Mouse (Mus musculus): ENCODE measurements around the gene Cyp2j12. TPM values are rescaled to one million over a fixed set of nuclear protein-coding genes. Genes with fewer than 3 reads are reported as not detected.
"Not testable (repeated sequence)": the region's sequence is repeated elsewhere in the genome, so short reads cannot be mapped to it uniquely, and the experiment has no call there.

The Cyp2j12 gene
- not detected in 2 replicates for polyA plus RNA-seq (2015; fragmentation: Nextera tagmentation; extraction: Ambion mirVana)

- Histone ChIP-seq H3K36me3 (no peaks in the 10 kb centered on the region), H3K4me3 (replicated peaks) (no peak within 1 kb of the TSS), H3K9ac (no peak within 1 kb of the TSS), H3K9me3 (no peaks in the 10 kb centered on the region), H3K4me1 (no peaks in the 10 kb centered on the region), H3K4me2 (no peak within 1 kb of the TSS), H3K27me3 (replicated peaks) (no peaks in the 10 kb centered on the region), H3K27ac (no peak within 1 kb of the TSS)
- 75% methylated on average over 7 of the region's 7 CpGs for WGBS
- no peak for ATAC-seq (ENCODE audit: insufficient read depth, low FRiP score, low read depth)
Observed at GRCm38 (mm10) chr4:96140732-96141467, at the start of gene Cyp2j12. Gene Cyp2j12, minus strand, starts transcription at chr4:96141152.

DNA sequence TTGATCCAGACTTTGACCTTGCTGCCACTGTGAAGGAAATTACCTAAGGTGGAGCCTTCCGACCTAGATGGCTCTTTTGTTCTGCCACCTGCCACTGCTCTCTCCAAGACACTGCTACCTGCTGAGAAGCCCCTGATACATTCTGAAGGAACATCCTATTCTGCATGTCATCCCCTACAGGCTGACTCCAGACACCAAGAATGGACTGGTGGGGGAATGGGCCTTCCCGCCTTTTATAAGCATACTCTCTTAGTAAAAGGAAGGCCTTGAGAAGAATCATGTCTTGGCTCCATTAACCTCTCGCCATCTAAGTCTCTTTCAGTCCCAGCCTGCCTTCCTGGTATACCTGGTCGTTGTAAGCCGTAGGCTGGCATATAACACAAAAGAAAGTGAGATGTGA, 48.4 kb upstream of the Cyp2j12 start:
- not testable (repeated sequence) for H3K36me3 ChIP-seq; H3K9ac ChIP-seq; H3K27me3 ChIP-seq (replicated peaks); H3K9me3 ChIP-seq; ATAC-seq (ENCODE audit: insufficient read depth, low FRiP score, low read depth); H3K4me3 ChIP-seq (replicated peaks); H3K4me1 ChIP-seq; H3K27ac ChIP-seq; H3K4me2 ChIP-seq
- 94% methylated on average over 5 of the region's 5 CpGs for WGBS

GRCm38 (mm10) chr4:96188671-96189070, 47.7 kb upstream of the Cyp2j12 start:
- H3K27ac ChIP-seq; H3K9me3 ChIP-seq; H3K4me2 ChIP-seq; H3K4me1 ChIP-seq; H3K9ac ChIP-seq; H3K4me3 ChIP-seq (replicated peaks); H3K36me3 ChIP-seq; H3K27me3 ChIP-seq (replicated peaks); ATAC-seq (ENCODE audit: insufficient read depth, low FRiP score, low read depth): not testable (repeated sequence)
- 79% methylated on average over 2 of the region's 2 CpGs for WGBS

DNA sequence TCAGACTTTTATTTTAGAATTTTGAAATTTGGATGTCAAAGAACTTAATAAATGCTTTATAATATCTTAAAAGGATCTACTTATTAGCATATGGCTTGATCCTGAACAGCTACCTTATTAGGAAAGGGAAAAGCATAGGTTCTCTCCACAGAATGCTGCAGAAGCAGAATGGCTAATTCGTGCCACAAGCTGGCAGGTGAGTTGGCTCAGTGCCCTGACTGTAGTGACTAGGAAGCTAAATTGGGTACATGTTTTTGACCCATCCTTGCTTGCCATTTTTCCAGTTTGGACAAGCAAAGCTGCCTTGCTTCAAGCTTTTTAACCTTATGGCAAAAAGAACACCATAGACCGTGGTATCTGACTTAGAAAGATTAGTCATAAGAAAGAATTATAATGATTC, 47.2 kb upstream of the Cyp2j12 start:
- not testable (repeated sequence) for H3K4me1 ChIP-seq; ATAC-seq (ENCODE audit: insufficient read depth, low FRiP score, low read depth); H3K27ac ChIP-seq; H3K9me3 ChIP-seq; H3K9ac ChIP-seq; H3K27me3 ChIP-seq (replicated peaks); H3K4me3 ChIP-seq (replicated peaks); H3K36me3 ChIP-seq; H3K4me2 ChIP-seq
- WGBS, result 82% methylated on average over 2 of the region's 2 CpGs

DNA sequence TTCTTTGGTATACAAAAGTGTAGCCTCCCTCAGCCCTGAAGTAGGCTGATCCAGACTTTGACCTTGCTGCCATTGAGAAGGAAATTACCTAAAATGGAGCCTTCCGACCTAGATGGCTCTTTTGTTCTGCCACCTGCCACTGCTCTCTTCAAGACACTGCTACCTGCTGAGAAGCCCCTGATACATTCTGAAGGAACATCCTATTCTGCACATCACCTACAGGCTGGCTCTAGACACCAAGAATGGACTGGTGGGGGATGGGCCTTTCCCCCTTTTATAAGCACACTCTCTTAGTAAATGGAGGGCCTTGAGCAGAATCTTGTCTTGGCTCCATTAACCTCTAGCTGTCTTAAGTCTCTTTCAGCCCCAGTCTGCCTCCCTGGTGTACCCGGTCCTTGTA, 43.8 kb upstream of the Cyp2j12 start:
- not testable (repeated sequence) for H3K27ac ChIP-seq; H3K36me3 ChIP-seq; H3K4me1 ChIP-seq; ATAC-seq (ENCODE audit: insufficient read depth, low FRiP score, low read depth); H3K27me3 ChIP-seq (replicated peaks); H3K4me2 ChIP-seq; H3K9me3 ChIP-seq; H3K9ac ChIP-seq; H3K4me3 ChIP-seq (replicated peaks)
- WGBS, result 90% methylated on average over 2 of the region's 2 CpGs

GRCm38 (mm10) chr4:96162839-96163238, 21.9 kb upstream of the Cyp2j12 start:
- Histone ChIP-seq H3K9ac (no peak overlapping the region), H3K27ac (no peak overlapping the region), H3K9me3 (no peaks in the 10 kb centered on the region), H3K27me3 (replicated peaks) (no peaks in the 10 kb centered on the region), H3K4me1 (no peaks in the 10 kb centered on the region), H3K36me3 (no peaks in the 10 kb centered on the region), H3K4me2 (no peak overlapping the region), H3K4me3 (replicated peaks) (no peak overlapping the region)
- no peak for ATAC-seq (ENCODE audit: insufficient read depth, low FRiP score, low read depth)
- 94% methylated on average over 1 of the region's 1 CpGs for WGBS

GRCm38 (mm10) chr4:96161575-96161974, 20.6 kb upstream of the Cyp2j12 start:
- WGBS, result 59% methylated on average over 1 of the region's 1 CpGs
- Histone ChIP-seq H3K9ac (no peak overlapping the region), H3K36me3 (no peaks in the 10 kb centered on the region), H3K9me3 (no peaks in the 10 kb centered on the region), H3K4me3 (replicated peaks) (no peak overlapping the region), H3K27ac (no peak overlapping the region), H3K27me3 (replicated peaks) (no peaks in the 10 kb centered on the region), H3K4me2 (no peak overlapping the region), H3K4me1 (no peaks in the 10 kb centered on the region)
- no peak for ATAC-seq (ENCODE audit: insufficient read depth, low FRiP score, low read depth)

- H3K9ac ChIP-seq, result no peak overlapping the region
- H3K27ac ChIP-seq, result peak overlapping the region; percentile 22; the same call in 1 of the 2 replicates
- ATAC-seq (ENCODE audit: insufficient read depth, low FRiP score, low read depth), result no peak
- H3K27me3 ChIP-seq (replicated peaks), result no peaks in the 10 kb centered on the region
- no peaks in the 10 kb centered on the region for H3K4me1 ChIP-seq
- no peaks in the 10 kb centered on the region for H3K36me3 ChIP-seq
- no peaks in the 10 kb centered on the region for H3K9me3 ChIP-seq
- no peak overlapping the region for H3K4me3 ChIP-seq (replicated peaks)
- WGBS, result 60% methylated on average over 1 of the region's 1 CpGs
- H3K4me2 ChIP-seq, result no peak overlapping the region
Observed at GRCm38 (mm10) chr4:96139226-96139625, 1.7 kb downstream of the Cyp2j12 start.

DNA sequence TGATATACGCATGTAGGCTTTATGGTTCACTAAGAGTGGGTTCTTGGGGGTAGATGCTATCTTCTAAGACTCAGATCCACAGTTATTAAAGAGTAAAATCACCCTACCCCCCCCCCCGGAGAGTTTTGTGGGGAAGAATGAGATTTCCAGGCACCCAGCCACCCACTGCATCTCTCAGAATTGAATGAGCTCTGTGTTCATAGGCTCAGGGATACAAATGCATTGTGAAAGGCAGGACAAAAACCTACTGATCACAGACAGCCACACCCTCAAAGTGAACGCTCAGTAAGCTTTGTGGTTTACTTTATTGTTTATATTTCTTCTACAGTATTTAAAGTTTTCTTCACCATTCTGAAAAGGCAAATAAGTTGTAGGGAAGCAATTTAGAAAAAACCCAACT, 6.7 kb downstream of the Cyp2j12 start:
- WGBS, result 78% methylated on average over 3 of the region's 3 CpGs
- H3K9ac ChIP-seq, result no peak overlapping the region
- H3K4me3 ChIP-seq (replicated peaks), result no peak overlapping the region
- no peaks in the 10 kb centered on the region for H3K9me3 ChIP-seq
- no peaks in the 10 kb centered on the region for H3K36me3 ChIP-seq
- H3K4me2 ChIP-seq, result no peak overlapping the region
- H3K27me3 ChIP-seq (replicated peaks), result no peaks in the 10 kb centered on the region
- no peaks in the 10 kb centered on the region for H3K4me1 ChIP-seq
- no peak for ATAC-seq (ENCODE audit: insufficient read depth, low FRiP score, low read depth)
- no peak overlapping the region for H3K27ac ChIP-seq

GRCm38 (mm10) chr4:96096841-96097240, 44.1 kb downstream of the Cyp2j12 start:
- WGBS, result 40% methylated on average over 2 of the region's 2 CpGs

DNA sequence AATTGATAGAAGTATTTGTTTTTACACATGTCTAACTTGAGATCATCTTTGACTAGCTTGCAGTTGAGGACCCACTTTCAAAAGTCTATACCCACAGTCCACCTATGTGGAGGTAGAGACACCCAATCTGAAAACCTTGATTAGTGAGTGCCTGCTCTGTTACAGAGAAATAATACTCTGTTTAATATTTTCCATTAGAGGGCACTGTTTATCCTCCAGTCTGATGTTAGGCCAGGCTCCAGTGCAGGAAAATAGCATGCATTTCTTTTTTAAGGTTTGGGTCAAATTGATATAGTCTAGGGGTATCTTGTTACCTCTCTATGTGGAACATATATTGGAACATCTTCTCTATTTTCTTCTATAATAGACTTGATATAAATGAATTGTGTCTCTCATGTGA, 49.1 kb downstream of the Cyp2j12 start:
- Histone ChIP-seq H3K9ac (no peak overlapping the region), H3K36me3 (no peaks in the 10 kb centered on the region), H3K27ac (no peak overlapping the region), H3K9me3 (no peaks in the 10 kb centered on the region), H3K4me2 (no peak overlapping the region), H3K27me3 (replicated peaks) (no peaks in the 10 kb centered on the region), H3K4me3 (replicated peaks) (no peak overlapping the region), H3K4me1 (no peaks in the 10 kb centered on the region)
- no peak for ATAC-seq (ENCODE audit: insufficient read depth, low FRiP score, low read depth)

More at GRCm38 (mm10) chr4:96096841-96097240, 44.1 kb downstream of the Cyp2j12 start:
- Histone ChIP-seq H3K36me3 (no peaks in the 10 kb centered on the region), H3K4me2 (no peak overlapping the region), H3K9me3 (no peaks in the 10 kb centered on the region), H3K4me1 (no peaks in the 10 kb centered on the region), H3K4me3 (replicated peaks) (no peak overlapping the region), H3K27ac (no peak overlapping the region), H3K9ac (no peak overlapping the region), H3K27me3 (replicated peaks) (no peaks in the 10 kb centered on the region)
- ATAC-seq (ENCODE audit: insufficient read depth, low FRiP score, low read depth), result no peak

DNA sequence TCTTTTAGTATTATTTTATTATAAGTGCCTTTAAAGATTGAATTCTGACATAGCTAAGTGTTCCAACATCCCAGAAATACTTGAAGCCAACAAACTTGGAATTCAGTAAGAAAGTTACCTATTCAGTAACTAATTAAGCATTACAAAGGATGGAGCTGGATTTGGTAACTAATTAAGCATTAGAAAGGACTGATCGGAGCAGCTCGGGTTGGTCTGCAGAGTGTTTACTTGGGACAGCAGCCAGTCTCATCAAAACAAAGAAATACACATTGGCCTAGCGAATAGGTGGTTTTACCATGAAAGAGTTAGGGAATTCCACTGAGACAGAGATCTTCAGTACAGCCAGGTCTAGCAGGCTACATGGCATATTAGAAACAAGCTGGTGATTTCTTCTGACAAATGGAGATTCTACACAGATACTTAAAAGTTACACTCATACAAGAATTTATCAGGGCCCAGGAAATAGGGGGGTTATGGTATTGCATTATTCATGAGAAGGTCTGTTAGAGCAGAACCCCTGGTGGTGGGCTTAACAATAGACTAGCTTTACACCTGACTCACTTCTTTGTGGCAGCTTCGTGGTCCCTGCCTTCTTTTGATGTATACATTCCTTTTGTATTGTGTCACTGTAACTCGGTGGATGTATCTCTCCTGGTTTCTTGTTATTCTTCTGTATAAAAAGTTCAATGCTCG, 51.5 kb downstream of the Cyp2j12 start:
- H3K36me3 ChIP-seq; H3K9me3 ChIP-seq; ATAC-seq (ENCODE audit: insufficient read depth, low FRiP score, low read depth); H3K4me3 ChIP-seq (replicated peaks); H3K4me2 ChIP-seq; H3K27me3 ChIP-seq (replicated peaks); H3K4me1 ChIP-seq; H3K27ac ChIP-seq; H3K9ac ChIP-seq: not testable (repeated sequence)
- 64% methylated on average over 6 of the region's 6 CpGs for WGBS

Data from stomach, embryonic 15.5 days (tissue).